Mouse (Mus musculus) megakaryocyte-erythroid progenitor cell, adult 5-6 weeks (primary cell): ENCODE data around the gene Tmem120b. TPM values are rescaled to one million over a fixed set of nuclear protein-coding genes. Genes with fewer than 3 reads are reported as not detected.

Source experiments
- ATAC-seq: replicated peaks from 2 replicates; pipeline ENCODE4 v1.8.0; 2016; ENCODE audit warnings: mild to moderate bottlenecking, inconsistent platforms; ENCODE audit not compliant: severe bottlenecking, poor library complexity, low FRiP score, low TSS enrichment
- total RNA-seq, 2 experiments: library from RNA; stranded (forward) in 1 of 2; stranded (reverse) in 1 of 2; fragments of 200-1000, 215-1000 nt in 1 of 2; fragments of >200 nt in 1 of 2; fragmentation: Nextera tagmentation in 1 of 2; gene quantifications; 2 replicates each; pipeline ENCODE4 v1.2.3; 2014 to 2017

Gene Tmem120b
- total RNA-seq, 2 experiments from 2014 or later: 12.6 to 24.8 TPM

DNA sequence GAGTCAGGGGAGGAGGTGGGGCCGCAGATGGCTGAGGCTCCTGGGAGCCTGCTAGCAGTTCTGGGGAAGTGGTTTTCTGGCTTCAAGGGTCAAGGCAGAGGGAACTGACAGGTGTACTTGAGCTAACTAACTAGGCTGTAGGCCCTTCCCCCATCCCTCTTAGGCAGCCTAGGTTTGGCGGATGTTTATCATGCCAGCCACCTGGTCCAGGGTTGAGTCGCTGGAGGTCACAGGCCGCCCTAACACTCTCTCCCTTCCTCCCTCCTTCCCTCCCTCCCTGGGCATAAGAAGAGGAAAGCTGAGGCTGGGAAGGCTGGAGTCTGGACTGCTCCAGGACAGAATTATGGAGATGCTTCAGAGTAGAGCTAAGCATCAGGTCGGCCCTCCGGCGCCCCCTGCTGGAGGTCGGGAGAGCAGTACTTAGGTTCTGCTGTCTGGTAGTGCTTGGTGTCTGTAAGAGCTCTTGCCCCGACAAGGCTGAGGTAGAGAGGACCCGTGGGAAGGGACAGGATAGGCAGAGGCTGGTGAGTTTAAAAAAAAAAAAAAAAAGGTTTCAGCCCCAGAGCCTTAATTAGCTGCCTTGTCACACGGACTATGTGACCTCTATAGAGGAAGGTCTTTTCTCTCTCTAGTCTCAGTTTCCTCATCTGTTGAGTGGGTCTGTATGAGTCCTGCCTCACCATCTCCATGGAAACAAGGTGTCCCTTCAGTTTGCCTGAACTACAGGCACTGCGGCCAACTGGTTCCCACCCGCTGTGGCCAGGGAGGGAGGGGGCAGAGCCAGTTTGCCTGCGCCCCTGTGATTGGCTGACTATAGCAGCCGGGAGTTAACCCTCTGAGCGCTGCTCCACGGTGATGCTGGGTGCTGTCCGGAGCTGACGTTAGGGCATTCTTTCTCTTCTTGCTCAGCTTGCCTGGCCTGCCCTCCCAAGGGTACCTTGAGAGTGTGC is 81.5 kb downstream of the Tmem120b start:
- ATAC-seq: peak; percentile 71

DNA sequence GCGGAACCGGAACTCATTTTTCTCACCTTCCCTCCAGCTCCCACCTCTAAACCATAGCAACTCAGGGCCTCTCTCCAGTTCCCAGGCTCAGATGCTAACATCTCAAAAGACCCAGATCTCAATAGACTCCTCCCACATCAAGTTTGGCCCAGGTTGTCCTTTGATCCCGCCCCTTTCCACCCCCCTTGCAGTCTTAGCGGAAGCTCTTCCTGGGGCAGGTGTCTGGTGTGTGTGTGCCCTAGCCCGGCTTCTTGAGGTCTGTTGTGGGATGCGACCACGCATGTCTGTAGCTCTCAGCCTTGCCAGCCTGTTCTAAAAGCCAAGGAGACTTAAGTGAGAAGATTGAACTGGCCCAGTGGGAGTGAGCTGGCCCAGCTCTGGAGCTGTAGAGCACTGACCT is 82.4 kb downstream of the Tmem120b start:
- ATAC-seq: no peak

DNA sequence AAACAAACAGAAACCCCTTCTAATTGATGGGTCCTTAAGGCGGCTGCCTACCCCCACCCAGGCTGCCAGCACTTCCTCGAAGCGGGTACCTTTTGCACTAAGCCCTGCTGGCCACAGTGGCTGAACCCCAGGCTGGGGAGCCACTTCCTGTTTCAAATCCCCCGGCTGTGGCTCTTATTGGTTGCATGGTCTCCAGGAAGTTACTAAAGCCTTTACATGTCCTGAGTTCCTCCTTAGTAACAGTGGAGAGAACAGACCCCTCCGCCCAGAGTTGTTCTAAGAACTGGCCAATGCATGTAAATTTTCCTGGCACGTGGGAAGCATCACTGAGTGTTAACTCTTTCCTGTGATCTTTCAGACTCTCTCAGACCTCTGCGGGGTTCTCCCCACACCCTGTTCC is 82.9 kb downstream of the Tmem120b start:
- ATAC-seq: no peak

DNA sequence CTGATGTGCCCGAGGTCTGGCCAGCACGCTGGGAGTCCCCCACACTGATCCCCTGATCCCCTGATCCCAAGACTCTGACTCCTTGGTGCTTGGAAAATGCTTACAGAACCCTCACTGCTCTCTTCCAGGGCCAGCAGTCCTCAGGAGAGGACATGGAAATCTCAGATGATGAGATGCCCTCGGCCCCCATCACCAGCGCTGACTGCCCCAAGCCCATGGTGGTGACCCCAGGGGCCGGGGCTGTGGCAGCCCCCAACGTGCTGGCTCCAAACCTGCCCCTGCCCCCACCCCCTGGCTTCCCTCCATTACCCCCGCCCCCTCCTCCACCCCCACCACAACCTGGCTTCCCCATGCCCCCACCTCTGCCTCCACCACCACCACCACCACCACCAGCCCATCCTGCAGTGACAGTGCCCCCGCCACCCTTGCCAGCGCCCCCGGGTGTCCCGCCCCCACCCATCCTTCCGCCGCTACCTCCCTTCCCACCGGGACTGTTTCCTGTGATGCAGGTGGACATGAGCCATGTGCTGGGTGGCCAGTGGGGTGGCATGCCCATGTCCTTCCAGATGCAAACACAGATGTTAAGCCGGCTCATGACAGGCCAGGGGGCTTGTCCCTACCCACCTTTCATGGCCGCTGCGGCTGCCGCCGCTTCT is 83.6 kb downstream of the Tmem120b start:
- no peak for ATAC-seq

DNA sequence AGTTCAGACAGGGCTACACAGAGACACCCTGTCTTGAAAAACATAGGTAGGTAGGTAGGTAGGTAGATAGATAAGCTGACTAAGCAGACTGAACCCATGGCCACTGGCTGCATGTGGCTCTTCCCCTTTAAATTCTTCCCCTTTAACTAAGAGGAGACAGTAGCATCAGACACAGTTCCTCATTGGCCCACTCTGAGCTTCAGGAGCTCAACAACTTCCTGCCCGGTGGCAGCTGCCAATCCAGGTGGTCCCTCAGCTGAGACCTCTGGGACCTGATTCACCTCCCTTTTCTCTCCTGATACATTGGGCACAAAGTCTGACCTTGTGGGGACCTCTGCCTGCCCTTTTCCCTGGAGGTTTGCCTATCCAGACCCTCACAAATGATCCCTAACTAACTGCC is 84.7 kb downstream of the Tmem120b start:
- no peak for ATAC-seq

DNA sequence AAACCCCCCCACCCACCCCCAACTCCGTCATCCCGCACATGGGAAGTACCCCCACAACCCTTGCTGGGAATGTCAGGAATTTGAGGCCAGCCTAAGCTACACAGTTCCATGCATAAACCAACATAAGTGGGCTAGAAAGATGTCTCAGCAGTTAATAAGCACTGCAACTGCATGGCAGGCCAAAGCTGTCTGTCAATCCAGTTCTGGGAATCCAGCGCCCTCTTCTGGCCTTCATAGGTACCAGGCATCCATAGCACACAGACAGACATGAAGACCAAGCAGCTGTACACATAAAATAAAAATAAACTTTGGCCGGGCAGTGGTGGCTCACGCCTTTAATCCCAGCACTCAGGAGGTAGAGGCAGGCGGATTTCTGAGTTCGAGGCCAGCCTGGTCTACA is 87.2 kb downstream of the Tmem120b start:
- peak; percentile 74 for ATAC-seq

DNA sequence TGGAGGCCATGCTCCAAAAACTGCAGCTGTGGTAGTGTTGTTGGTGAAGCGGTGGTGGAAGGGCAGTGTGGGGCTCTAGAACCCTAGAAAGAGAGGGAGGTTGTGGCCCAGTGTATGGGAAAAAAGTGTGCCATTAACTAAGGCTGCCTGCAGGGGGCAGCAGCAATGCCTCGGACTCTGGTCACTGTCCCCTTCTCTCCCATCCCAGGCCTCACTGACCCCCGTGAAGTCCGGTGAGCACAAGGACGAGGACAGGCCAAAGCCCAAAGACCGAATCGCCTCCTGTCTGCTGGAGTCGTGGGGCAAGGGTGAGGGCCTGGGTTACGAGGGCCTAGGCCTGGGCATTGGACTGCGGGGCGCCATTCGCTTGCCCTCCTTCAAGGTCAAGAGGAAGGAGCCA is 88.5 kb downstream of the Tmem120b start:
- no peak for ATAC-seq

DNA sequence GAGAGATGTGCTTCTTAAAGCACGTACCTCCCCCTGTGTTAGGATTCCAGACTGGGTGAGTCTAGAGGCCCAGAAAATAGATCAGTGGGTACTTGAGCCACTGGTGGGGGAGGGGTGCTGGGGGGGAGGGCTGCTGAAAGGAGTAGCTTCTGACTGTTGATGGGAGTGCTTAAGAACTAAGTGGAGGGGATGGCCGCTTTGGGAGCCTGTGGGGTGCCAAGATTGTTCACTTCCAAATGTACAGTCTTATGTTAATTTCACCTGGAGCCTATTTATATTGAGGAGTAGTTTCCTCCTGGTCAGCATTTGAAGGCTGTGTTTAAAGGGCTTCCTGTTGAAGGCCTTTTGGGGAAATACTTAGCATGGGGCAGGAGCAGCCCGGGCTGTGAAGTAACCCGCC is 89.8 kb downstream of the Tmem120b start:
- no peak for ATAC-seq

DNA sequence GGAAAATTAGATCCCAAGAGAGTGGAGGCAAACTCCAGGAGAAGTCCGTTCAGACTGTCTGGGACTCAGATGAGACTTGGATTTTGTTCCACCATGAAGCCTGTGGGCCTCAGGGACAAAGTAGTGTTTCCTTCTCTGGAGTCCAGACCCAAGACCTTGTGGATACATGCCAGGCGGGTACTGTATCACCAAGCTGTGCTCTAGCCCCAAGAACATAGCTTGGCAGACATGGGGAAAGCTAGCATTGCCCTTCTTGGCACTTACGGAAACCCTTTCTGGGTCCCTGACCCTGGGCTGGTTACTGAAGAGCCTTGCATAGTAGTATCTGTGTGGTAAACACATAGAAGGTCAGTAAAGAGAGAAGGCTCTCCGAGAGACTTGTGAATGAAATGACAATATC is 91.2 kb downstream of the Tmem120b start:
- no peak for ATAC-seq

DNA sequence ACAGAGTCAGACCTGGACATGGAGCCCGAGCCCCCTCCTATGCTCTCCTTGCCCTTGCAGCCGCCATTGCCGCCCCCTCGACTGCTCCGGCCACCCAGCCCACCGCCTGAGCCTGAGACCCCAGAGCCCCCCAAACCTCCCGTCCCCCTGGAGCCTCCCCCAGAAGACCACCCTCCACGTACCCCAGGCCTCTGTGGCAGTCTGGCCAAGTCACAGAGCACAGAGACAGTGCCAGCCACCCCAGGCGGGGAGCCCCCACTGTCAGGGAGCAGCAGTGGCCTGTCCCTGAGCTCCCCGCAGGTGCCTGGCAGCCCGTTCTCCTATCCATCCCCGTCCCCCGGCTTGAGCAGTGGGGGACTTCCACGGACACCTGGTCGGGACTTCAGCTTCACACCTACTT is 91.7 kb downstream of the Tmem120b start:
- no peak for ATAC-seq

DNA sequence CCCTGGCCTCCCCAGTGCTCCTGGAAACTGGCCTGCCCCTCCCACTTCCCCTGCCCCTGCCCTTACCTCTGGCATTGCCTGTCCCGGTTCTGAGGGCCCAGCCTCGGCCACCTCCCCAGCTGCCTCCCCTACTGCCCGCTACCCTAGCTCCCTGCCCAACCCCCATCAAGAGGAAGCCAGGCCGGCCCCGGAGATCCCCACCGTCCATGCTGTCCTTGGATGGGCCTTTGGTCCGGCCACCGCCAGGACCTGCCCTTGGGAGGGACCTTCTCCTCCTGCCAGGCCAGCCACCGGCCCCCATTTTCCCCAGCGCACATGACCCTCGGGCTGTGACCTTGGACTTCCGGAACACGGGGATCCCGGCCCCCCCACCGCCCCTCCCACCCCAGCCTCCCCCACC is 92.1 kb downstream of the Tmem120b start:
- ATAC-seq: no peak

DNA sequence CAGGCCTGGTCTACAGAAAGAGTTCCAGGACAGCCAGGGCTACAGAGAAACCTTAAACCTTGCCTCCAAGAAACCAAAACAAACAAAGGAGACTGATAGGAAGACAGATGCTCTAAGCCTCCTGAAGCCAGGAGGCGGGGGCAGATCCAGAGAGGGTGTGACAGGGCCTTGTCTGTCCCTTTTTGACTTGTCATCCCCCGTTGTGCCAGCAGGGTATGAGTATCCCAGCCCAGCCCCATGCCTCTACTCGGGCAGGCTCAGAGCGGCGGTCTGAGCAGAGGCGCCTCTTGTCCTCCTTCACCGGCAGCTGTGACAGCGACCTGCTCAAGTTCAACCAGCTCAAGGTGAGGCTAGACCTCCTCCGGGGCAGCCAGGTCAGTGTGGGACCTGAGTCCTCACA is 94.7 kb downstream of the Tmem120b start:
- ATAC-seq: peak; percentile 74

DNA sequence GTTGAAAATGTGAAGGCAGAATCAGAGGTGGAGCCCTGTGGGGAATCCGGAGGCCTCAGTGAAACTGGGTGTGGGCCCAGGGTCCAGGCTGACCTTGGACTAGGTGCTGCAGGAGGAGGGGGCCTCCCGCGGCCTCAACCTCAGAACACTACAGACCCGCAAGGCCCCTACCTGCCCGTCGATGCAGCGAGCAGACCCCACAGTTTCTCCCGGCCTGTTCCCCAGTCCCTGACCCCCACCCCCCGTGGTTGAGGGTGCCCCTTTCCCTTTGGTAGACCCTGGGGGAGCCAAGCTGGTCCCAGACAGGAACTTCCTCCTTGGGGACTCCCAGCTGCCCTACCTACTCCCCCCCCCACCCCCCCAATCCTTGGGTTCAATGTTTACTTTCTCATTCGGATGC is 98.2 kb downstream of the Tmem120b start:
- no peak for ATAC-seq

Other genes with a start within 250 kb of the Tmem120b start
- 338 and 413 TPM in 2 replicates for gene Anapc5, start 247.1 kb upstream of the Tmem120b start, total RNA-seq (2014; fragmentation: Nextera tagmentation)
- gene Anapc5, start 247.1 kb upstream of the Tmem120b start, total RNA-seq (2017): 279 and 302 TPM in 2 replicates
- 7.6 and 10.4 TPM in 2 replicates for gene Rnf34, start 218.4 kb upstream of the Tmem120b start, total RNA-seq (2014; fragmentation: Nextera tagmentation)
- 15.4 and 22.2 TPM in 2 replicates for gene Rnf34, start 218.4 kb upstream of the Tmem120b start, total RNA-seq (2017)
- 58.8 and 70.5 TPM in 2 replicates for gene Kdm2b, start 78.6 kb upstream of the Tmem120b start, total RNA-seq (2014; fragmentation: Nextera tagmentation)
- 62.3 and 64.0 TPM in 2 replicates for gene Kdm2b, start 78.6 kb upstream of the Tmem120b start, total RNA-seq (2017)
- 6.0 and 7.7 TPM in 2 replicates for gene Orai1, start 53.3 kb upstream of the Tmem120b start, total RNA-seq (2014; fragmentation: Nextera tagmentation)
- gene Orai1, start 53.3 kb upstream of the Tmem120b start, total RNA-seq (2017): 3.9 and 4.9 TPM in 2 replicates
- gene Morn3, start 21.4 kb upstream of the Tmem120b start, total RNA-seq (2014; fragmentation: Nextera tagmentation): not detected in 2 replicates
- gene Morn3, start 21.4 kb upstream of the Tmem120b start, total RNA-seq (2017): not detected in 2 replicates
- 3.2 TPM in 1 of 2 replicates, not detected in the other for gene Rhof, start 64.3 kb downstream of the Tmem120b start, total RNA-seq (2014; fragmentation: Nextera tagmentation)
- 0.61 and 1.1 TPM in 2 replicates for gene Rhof, start 64.3 kb downstream of the Tmem120b start, total RNA-seq (2017)
- gene Setd1b, start 73.8 kb downstream of the Tmem120b start, total RNA-seq (2014; fragmentation: Nextera tagmentation): 37.1 and 43.9 TPM in 2 replicates
- 2.1 and 3.9 TPM in 2 replicates for gene Setd1b, start 73.8 kb downstream of the Tmem120b start, total RNA-seq (2017)
- 89.8 and 96.1 TPM in 2 replicates for gene Psmd9, start 101.0 kb downstream of the Tmem120b start, total RNA-seq (2014; fragmentation: Nextera tagmentation)
- 36.0 and 41.0 TPM in 2 replicates for gene Psmd9, start 101.0 kb downstream of the Tmem120b start, total RNA-seq (2017)
- not detected in 2 replicates for gene Hpd, start 114.3 kb downstream of the Tmem120b start, total RNA-seq (2014; fragmentation: Nextera tagmentation)
- gene Hpd, start 114.3 kb downstream of the Tmem120b start, total RNA-seq (2017): not detected in 2 replicates
- gene Wdr66, start 183.7 kb downstream of the Tmem120b start, total RNA-seq (2014; fragmentation: Nextera tagmentation): not detected in 2 replicates
- gene Wdr66, start 183.7 kb downstream of the Tmem120b start, total RNA-seq (2017): 0.28 TPM in 1 of 2 replicates, not detected in the other